Comparison of ENCODE assay signal across 8 mouse cellular contexts in genomic region chr11:50025721-50026520, GRCm38 (mm10). TPM values are rescaled to one million over a fixed set of nuclear protein-coding genes. Genes with fewer than 3 reads are reported as not detected.
DNase-seq lines count a peak whose midpoint lies in the region; ATAC-seq lines count a peak whose summit lies in the region.

No protein-coding gene starts in this region.

- H3K27ac ChIP-seq in heart, embryonic 12.5 days (ENCODE audit: poor library complexity, severe bottlenecking), result peak overlapping the region; percentile 80; the same call in 1 of the 2 replicates
- peak overlapping the region in 1 of 2 experiments; percentile 90; a peak in 2 of 4 replicates for H3K27ac ChIP-seq in heart, embryonic 14.5 days (replicated peaks in 1 of 2; ENCODE audit: control insufficient read depth in 1 of 2, insufficient read depth in 1 of 2, low read depth in 2 of 2, low read length in 2 of 2)
- H3K27ac ChIP-seq in liver, embryonic 16.5 days (ENCODE audit: low read length), result peak overlapping the region; percentile 55

- H3K4me1 ChIP-seq in heart, embryonic 12.5 days (replicated peaks), result peaks cover 15% of the 10 kb centered on the region
- H3K4me1 ChIP-seq in heart, embryonic 14.5 days (ENCODE audit: control insufficient read depth in 2 of 2, insufficient read depth in 2 of 2, low read length in 2 of 2), result peaks cover 3 to 24% of the 10 kb centered on the region in 2 experiments; a peak in 3 of 4 replicates
- H3K4me1 ChIP-seq in liver, embryonic 16.5 days (ENCODE audit: control insufficient read depth, low read depth, low read length), result peaks cover 15% of the 10 kb centered on the region

- peak overlapping the region; percentile 97 for H3K9ac ChIP-seq in heart, embryonic 12.5 days
- peak overlapping the region; percentile 94 for H3K9ac ChIP-seq in heart, embryonic 14.5 days (ENCODE audit: low read length)
- peak overlapping the region; percentile 82 for H3K9ac ChIP-seq in liver, embryonic 16.5 days (ENCODE audit: low read depth, low read length)

- H3K9me3 ChIP-seq in heart, embryonic 12.5 days (replicated peaks), result no peaks in the 10 kb centered on the region
- no peaks in the 10 kb centered on the region for H3K9me3 ChIP-seq in heart, embryonic 14.5 days (ENCODE audit: control insufficient read depth, low read length)
- no peaks in the 10 kb centered on the region for H3K9me3 ChIP-seq in liver, embryonic 16.5 days (replicated peaks; ENCODE audit: control insufficient read depth, low read length)

- no peak for DNase-seq in heart, postnatal 36 days
- DNase-seq in R1 (ENCODE audit: low read depth, low spot score), result peak; percentile 42
- no peak for DNase-seq in thymus, postnatal 25 days
- DNase-seq in adrenal gland, adult 18-20 months (ENCODE audit: low spot score in 2 of 2), result no peak

- 9% methylated on average over 24 of the region's 24 CpGs for WGBS in heart, embryonic 12.5 days
- 12% methylated on average over 24 of the region's 24 CpGs for WGBS in heart, embryonic 14.5 days
- 5% methylated on average over 24 of the region's 24 CpGs for WGBS in liver, embryonic 16.5 days (ENCODE audit: insufficient replicate concordance)

- intact Hi-C loops in heart, postnatal 36 days (cut with DNase I), result loop anchor here (5.0 kb wide), 2 partner anchors 41 to 76 kb away; no protein-coding TSS in a partner anchor

- no peaks in the 10 kb centered on the region for H3K36me3 ChIP-seq in heart, embryonic 12.5 days
- no peaks in the 10 kb centered on the region for H3K36me3 ChIP-seq in heart, embryonic 14.5 days (ENCODE audit: control insufficient read depth, insufficient read depth, low read length)
- H3K36me3 ChIP-seq in liver, embryonic 16.5 days (ENCODE audit: control insufficient read depth, insufficient read depth), result no peaks in the 10 kb centered on the region

- H3K4me2 ChIP-seq in heart, embryonic 12.5 days, result peak overlapping the region; percentile 94
- peak overlapping the region; percentile 90 for H3K4me2 ChIP-seq in heart, embryonic 14.5 days (ENCODE audit: low read length)
- peak overlapping the region; percentile 98 for H3K4me2 ChIP-seq in liver, embryonic 16.5 days (ENCODE audit: low read depth, low read length)

- H3K4me3 ChIP-seq in heart, embryonic 12.5 days, result peak overlapping the region; percentile 93
- peak overlapping the region; percentile 80 to 95 for H3K4me3 ChIP-seq in heart, embryonic 14.5 days (ENCODE audit: control insufficient read depth in 1 of 2, insufficient read depth in 1 of 2, low read depth in 1 of 2, low read length in 2 of 2)
- peak overlapping the region; percentile 78 for H3K4me3 ChIP-seq in liver, embryonic 16.5 days (ENCODE audit: low read depth, low read length)

- H3K27me3 ChIP-seq in heart, embryonic 12.5 days (replicated peaks), result peaks cover 18% of the 10 kb centered on the region
- H3K27me3 ChIP-seq in heart, embryonic 14.5 days (ENCODE audit: control insufficient read depth, insufficient read depth, low read length), result no peaks in the 10 kb centered on the region; the same call in 1 of the 2 replicates
- peaks cover 4% of the 10 kb centered on the region; the same call in 1 of the 2 replicates for H3K27me3 ChIP-seq in liver, embryonic 16.5 days (ENCODE audit: control insufficient read depth, insufficient read depth, low read depth, low read length)

- peak; percentile 20; the same call in 1 of the 2 replicates for ATAC-seq in heart, embryonic 12.5 days (ENCODE audit: insufficient number of reproducible peaks, low FRiP score)
- ATAC-seq in heart, embryonic 14.5 days (ENCODE audit: insufficient number of reproducible peaks, insufficient read depth, low FRiP score, low read depth), result no peak; the same call in 1 of the 2 replicates
- no peak for ATAC-seq in liver, embryonic 16.5 days (ENCODE audit: low read depth)
- no peak for ATAC-seq in frontal cortex, adult (ENCODE audit: low TSS enrichment)

RNA-seq across cellular contexts. Expression of gene Rnf130, which starts 0.8 kb away (rescaled TPM):
- 32.8 and 36.0 TPM in 2 replicates for polyA plus RNA-seq in heart, embryonic 12.5 days (2016; fragmentation: Nextera tagmentation; extraction: Ambion mirVana)
- total RNA-seq in heart, postnatal 36 days (2021), result 10 to 100 TPM; 50.2 to 51.7 TPM
- 40.0 and 44.0 TPM in 2 replicates for polyA plus RNA-seq in heart, embryonic 14.5 days (2014; fragmentation: Nextera tagmentation; extraction: Ambion mirVana)
- polyA plus RNA-seq in liver, embryonic 16.5 days (2015; fragmentation: Nextera tagmentation; extraction: Ambion mirVana), result 21.3 and 21.9 TPM in 2 replicates
- total RNA-seq in adrenal gland, adult 18-20 months (2021), result 100 to 1,000 TPM in 1 of 2 experiments, 10 to 100 TPM in 1; 99.5 to 105 TPM
